Mouse (Mus musculus): ENCODE data around the gene Pik3r4. TPM values are rescaled to one million over a fixed set of nuclear protein-coding genes. Genes with fewer than 3 reads are reported as not detected.

Gene Pik3r4
- polyA plus RNA-seq, 1 experiment = 16.6 TPM

DNA sequence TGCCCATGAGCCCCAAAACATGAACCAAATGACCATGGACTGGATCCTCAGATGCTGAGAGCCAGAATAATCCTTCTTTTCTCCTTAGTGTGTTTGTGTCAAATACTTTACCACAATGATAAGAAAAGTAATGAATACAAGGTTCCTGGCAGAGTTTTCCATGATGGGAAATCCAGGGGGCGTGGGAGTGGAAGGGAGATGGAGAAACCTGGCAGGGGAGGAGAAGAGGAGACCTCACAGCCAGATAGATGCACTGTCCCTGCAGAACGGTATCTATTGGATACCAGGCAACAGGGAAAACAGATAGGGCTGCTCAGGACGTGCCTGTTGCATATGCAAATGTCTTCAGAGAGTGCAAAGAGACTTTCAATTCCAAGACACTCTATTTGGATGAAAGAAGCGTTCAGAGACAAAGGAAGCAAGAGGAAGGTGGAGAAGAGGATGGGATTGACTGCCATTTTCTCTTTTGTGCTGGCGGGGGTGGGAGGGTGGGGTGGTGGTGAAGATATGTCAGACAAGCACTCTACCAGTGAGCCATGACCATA lies 77.1 kb downstream of the Pik3r4 start:
- no peak for DNase-seq
- Histone ChIP-seq H3K27ac (ENCODE audit: insufficient read depth, low read depth, low read length) (no peak overlapping the region), H3K4me3 (ENCODE audit: insufficient read depth, low read depth, low read length) (no peak overlapping the region), H3K36me3 (ENCODE audit: control insufficient read depth, insufficient read depth, low read length) (no peaks in the 10 kb centered on the region), H3K27me3 (replicated peaks; ENCODE audit: control insufficient read depth, insufficient read depth, low read length) (no peaks in the 10 kb centered on the region), H3K4me1 (ENCODE audit: control insufficient read depth, insufficient read depth, low read length) (no peaks in the 10 kb centered on the region)
- WGBS = 47% methylated on average over 5 of the region's 5 CpGs
- TF ChIP-seq CTCF (conservative IDR thresholded peaks at IDR 0.05; ENCODE audit: insufficient read depth, insufficient read length, low read depth, low read length) (no peak), POLR2A (IDR thresholded peaks at IDR 0.05; ENCODE audit: low read depth, low read length) (no peak)

DNA sequence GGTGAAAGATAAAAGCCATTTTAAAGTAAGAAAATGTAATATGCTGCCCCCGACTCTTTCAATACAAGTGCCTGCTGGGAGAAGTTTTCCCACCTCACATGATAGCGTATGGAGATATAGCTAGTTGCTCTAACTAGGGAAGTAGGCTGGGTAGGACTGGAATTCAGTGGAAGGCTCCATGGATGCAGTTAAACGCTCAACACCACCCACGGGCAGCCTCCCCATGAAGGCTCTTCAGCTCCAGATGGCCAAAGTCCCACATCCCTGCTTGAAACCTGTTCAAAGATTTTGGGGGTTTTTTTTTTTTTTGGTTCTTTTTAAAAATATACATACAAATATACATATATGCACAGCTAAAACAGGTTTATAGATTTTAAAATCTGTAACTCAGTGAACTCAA lies 77.7 kb downstream of the Pik3r4 start:
- no peak for TF ChIP-seq CTCF (conservative IDR thresholded peaks at IDR 0.05; ENCODE audit: insufficient read depth, insufficient read length, low read depth, low read length)
- TF ChIP-seq POLR2A (IDR thresholded peaks at IDR 0.05; ENCODE audit: low read depth, low read length) = no peak
- H3K4me3 ChIP-seq (ENCODE audit: insufficient read depth, low read depth, low read length) = no peak overlapping the region

DNA sequence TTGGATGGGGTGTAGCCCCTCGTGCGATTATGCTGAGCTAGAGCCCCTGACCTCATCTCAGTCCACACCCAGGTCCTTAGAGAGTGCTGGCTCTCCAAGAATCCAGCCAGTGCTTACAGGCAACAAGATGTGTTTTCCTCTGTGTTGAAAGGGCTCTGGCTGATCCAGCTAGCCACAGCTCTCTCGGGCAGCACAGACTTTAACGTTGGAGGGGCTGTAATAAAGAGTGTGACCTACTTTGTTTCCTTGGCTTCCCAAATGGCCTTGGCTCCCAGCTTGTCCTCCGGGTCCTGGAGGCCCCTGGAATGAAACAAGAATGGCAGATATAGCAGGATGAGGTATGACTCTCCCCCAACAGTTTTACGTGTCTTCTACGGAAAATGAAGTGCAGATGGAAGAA lies 89.2 kb downstream of the Pik3r4 start:
- no peaks in the 10 kb centered on the region; the same call in 1 of the 2 replicates for H3K4me1 ChIP-seq (ENCODE audit: control insufficient read depth, insufficient read depth, low read length)
- no peak overlapping the region for H3K27ac ChIP-seq (ENCODE audit: insufficient read depth, low read depth, low read length)
- WGBS = 55% methylated on average over 7 of the region's 7 CpGs
- DNase-seq = no peak
- no peak overlapping the region for H3K4me3 ChIP-seq (ENCODE audit: insufficient read depth, low read depth, low read length)
- TF ChIP-seq POLR2A (IDR thresholded peaks at IDR 0.05; ENCODE audit: low read depth, low read length) (no peak), CTCF (conservative IDR thresholded peaks at IDR 0.05; ENCODE audit: insufficient read depth, insufficient read length, low read depth, low read length) (no peak)
- no peaks in the 10 kb centered on the region for H3K36me3 ChIP-seq (ENCODE audit: control insufficient read depth, insufficient read depth, low read length)
- no peaks in the 10 kb centered on the region for H3K27me3 ChIP-seq (replicated peaks; ENCODE audit: control insufficient read depth, insufficient read depth, low read length)

More for the DNA sequence above, 77.7 kb downstream of the Pik3r4 start:
- no peak for DNase-seq
- Histone ChIP-seq H3K4me1 (ENCODE audit: control insufficient read depth, insufficient read depth, low read length) (no peaks in the 10 kb centered on the region), H3K27ac (ENCODE audit: insufficient read depth, low read depth, low read length) (no peak overlapping the region), H3K36me3 (ENCODE audit: control insufficient read depth, insufficient read depth, low read length) (no peaks in the 10 kb centered on the region), H3K27me3 (replicated peaks; ENCODE audit: control insufficient read depth, insufficient read depth, low read length) (no peaks in the 10 kb centered on the region)
- 87% methylated on average over 4 of the region's 4 CpGs for WGBS

DNA sequence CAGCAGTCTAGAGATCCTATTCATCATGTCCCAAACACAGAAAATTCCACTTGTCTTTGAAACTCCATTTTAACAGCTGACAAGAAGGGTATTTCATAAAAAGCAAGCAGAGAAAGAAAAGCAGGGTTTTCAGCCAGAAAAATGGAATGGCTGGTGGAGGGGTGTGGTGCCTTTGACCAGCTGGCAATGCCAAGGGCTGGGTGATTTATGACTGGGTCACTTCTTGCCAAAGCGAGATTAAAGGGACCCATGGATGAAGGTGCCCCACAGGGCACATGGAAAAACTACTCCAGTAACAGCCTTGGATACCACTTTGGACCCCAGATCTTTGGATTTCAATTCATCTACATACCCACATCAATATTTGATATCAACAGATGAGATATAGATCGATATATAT lies 91.9 kb downstream of the Pik3r4 start:
- DNase-seq = peak; percentile 64
- H3K4me3 ChIP-seq (ENCODE audit: insufficient read depth, low read depth, low read length) = no peak overlapping the region
- H3K27me3 ChIP-seq (replicated peaks; ENCODE audit: control insufficient read depth, insufficient read depth, low read length) = no peaks in the 10 kb centered on the region
- no peak for TF ChIP-seq POLR2A (IDR thresholded peaks at IDR 0.05; ENCODE audit: low read depth, low read length)
- TF ChIP-seq CTCF (conservative IDR thresholded peaks at IDR 0.05; ENCODE audit: insufficient read depth, insufficient read length, low read depth, low read length) = no peak
- WGBS = 60% methylated on average over 2 of the region's 2 CpGs
- H3K27ac ChIP-seq (ENCODE audit: insufficient read depth, low read depth, low read length) = no peak overlapping the region
- H3K36me3 ChIP-seq (ENCODE audit: control insufficient read depth, insufficient read depth, low read length) = no peaks in the 10 kb centered on the region
- H3K4me1 ChIP-seq (ENCODE audit: control insufficient read depth, insufficient read depth, low read length) = no peaks in the 10 kb centered on the region; the same call in 1 of the 2 replicates

DNA sequence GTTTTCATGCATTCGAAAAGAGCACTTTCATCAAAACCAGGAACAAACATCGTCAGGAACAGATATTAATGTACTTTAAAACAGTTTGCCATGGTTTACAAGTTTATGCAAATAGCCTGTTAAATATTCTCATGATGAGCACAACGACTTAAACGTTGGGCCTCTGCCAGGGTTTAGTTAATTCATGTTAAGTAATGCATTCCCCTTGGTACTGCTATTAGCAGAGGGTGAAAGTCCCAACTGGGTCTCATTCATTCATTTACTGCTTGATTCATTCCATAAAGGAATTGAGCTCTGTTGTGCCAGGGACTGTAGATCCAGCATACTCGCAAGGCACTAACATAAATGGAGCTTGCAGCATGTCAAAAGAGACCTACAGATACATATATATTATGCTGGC lies 92.4 kb downstream of the Pik3r4 start:
- no peak overlapping the region for H3K27ac ChIP-seq (ENCODE audit: insufficient read depth, low read depth, low read length)
- no peaks in the 10 kb centered on the region for H3K36me3 ChIP-seq (ENCODE audit: control insufficient read depth, insufficient read depth, low read length)
- no peaks in the 10 kb centered on the region; the same call in 1 of the 2 replicates for H3K4me1 ChIP-seq (ENCODE audit: control insufficient read depth, insufficient read depth, low read length)
- TF ChIP-seq POLR2A (IDR thresholded peaks at IDR 0.05; ENCODE audit: low read depth, low read length) (no peak), CTCF (conservative IDR thresholded peaks at IDR 0.05; ENCODE audit: insufficient read depth, insufficient read length, low read depth, low read length) (no peak)
- DNase-seq = peak; percentile 83
- H3K27me3 ChIP-seq (replicated peaks; ENCODE audit: control insufficient read depth, insufficient read depth, low read length) = no peaks in the 10 kb centered on the region
- H3K4me3 ChIP-seq (ENCODE audit: insufficient read depth, low read depth, low read length) = no peak overlapping the region
- WGBS = 46% methylated on average over 5 of the region's 5 CpGs

Other genes with a start within 250 kb of the Pik3r4 start
- 6.1 and 7.3 TPM in 2 replicates for gene Aste1, start 247.6 kb upstream of the Pik3r4 start, polyA plus RNA-seq (2012; rRNA removed)
- 0.17 and 0.22 TPM in 2 replicates for gene Nek11, start 247.5 kb upstream of the Pik3r4 start, polyA plus RNA-seq (2012; rRNA removed)
- 59.9 and 69.5 TPM in 2 replicates for gene Atp2c1, start 115.7 kb upstream of the Pik3r4 start, polyA plus RNA-seq (2012; rRNA removed)
- 0.19 and 0.28 TPM in 2 replicates for gene Col6a6, start 185.2 kb downstream of the Pik3r4 start, polyA plus RNA-seq (2012; rRNA removed)

Measured in kidney, adult 2 months (tissue).